Mouse (Mus musculus) hindbrain, embryonic 10.5 days (tissue): ENCODE data around the gene Gm4553. TPM values are rescaled to one million over a fixed set of nuclear protein-coding genes. Genes with fewer than 3 reads are reported as not detected.
"Not testable (repeated sequence)": the region's sequence is repeated elsewhere in the genome, so short reads cannot be mapped to it uniquely, and the experiment has no call there.

Experiments used
- DNase-seq: peaks from one replicate; pipeline ENCODE4 v3.0.0-alpha.2; 2017; ENCODE audit warnings: low spot score
- H3K27ac ChIP-seq: fragments of 300-500 bp; sonication (generic); 2 replicates; pipeline ENCODE4 v1.5.1; 2016; ENCODE audit warnings: mild to moderate bottlenecking, moderate library complexity
- H3K27me3 ChIP-seq: fragments of 300-500 bp; sonication (generic); 2 replicates; pipeline ENCODE4 v1.6.1; 2016; ENCODE audit warnings: mild to moderate bottlenecking; ENCODE audit not compliant: poor library complexity, insufficient read depth, severe bottlenecking
- H3K36me3 ChIP-seq: fragments of 300-500 bp; sonication (generic); 2 replicates; pipeline ENCODE4 v1.6.1; 2016; ENCODE audit warnings: mild to moderate bottlenecking, moderate library complexity
- H3K4me1 ChIP-seq: fragments of 300-500 bp; sonication (generic); replicated peaks from 2 replicates; pipeline ENCODE4 v1.6.1; 2016; ENCODE audit warnings: mild to moderate bottlenecking
- H3K4me3 ChIP-seq: fragments of 300-500 bp; sonication (generic); 2 replicates; pipeline ENCODE4 v1.5.1; 2016; ENCODE audit warnings: mild to moderate bottlenecking, moderate library complexity
- H3K9me3 ChIP-seq: fragments of 300-500 bp; sonication (generic); 2 replicates; pipeline ENCODE4 v1.6.1; 2016; ENCODE audit warnings: mild to moderate bottlenecking, moderate library complexity
- WGBS: fragments of 180-500 bp; shearing (Covaris S2); methylation state at CpG from one replicate; pipeline ENCODE4 v1.1.7; 2016; 5-methylcytosine and 5-hydroxymethylcytosine counted together
- polyA plus RNA-seq: library from polyadenylated mRNA; unstranded; fragments of >200 nt; fragmentation: Nextera tagmentation; extraction: Ambion mirVana; gene quantifications from 2 replicates; pipeline ENCODE4 v1.2.1, GENCODE M21; 2016

Gene Gm4553
- not detected in 2 replicates for polyA plus RNA-seq

DNA sequence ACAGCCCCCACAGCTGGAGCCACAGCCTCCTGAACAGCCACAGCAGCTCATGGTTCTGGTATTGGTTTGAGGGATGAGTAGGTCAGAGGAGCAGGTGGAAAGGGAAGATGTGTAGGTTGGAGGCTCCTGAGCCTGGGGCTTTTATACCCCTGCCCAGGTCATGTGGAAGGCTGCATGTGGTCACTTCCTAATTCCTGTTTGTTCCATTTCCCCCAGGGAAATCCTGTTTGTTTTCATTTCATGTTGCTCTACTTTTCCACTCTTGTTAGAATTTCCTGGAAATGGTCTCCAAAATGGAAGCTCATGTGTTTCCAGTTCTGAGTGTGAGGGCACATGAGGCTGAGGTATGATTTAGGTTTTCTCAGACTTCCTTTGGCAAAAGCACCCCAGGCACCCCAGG lies at the start of gene Gm4553:
TSS of gene Gm4553 (minus strand) at position 101 of the 400 bp plus-strand sequence.
- H3K27me3 ChIP-seq, DNase-seq, H3K4me1 ChIP-seq, H3K9me3 ChIP-seq, H3K4me3 ChIP-seq, H3K27ac ChIP-seq, H3K36me3 ChIP-seq: not testable (repeated sequence)

DNA sequence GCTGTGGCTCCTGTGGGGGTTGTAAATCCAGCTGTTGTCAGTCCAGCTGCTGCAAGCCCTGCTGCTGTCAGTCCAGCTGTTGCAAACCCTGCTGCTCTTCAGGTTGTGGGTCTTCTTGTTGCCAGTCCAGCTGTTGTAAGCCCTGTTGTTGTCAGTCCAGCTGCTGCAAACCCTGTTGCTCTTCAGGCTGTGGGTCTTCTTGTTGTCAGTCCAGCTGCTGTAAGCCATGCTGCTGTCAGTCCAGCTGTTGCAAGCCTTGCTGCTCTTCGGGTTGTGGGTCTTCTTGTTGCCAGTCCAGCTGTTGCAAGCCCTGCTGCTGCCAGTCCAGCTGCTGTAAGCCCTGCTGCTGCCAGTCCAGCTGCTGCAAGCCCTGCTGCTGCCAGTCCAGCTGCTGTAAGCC lies 46.6 kb upstream of the Gm4553 start:
- H3K36me3 ChIP-seq, H3K27me3 ChIP-seq, DNase-seq, H3K9me3 ChIP-seq, H3K4me1 ChIP-seq, H3K4me3 ChIP-seq, H3K27ac ChIP-seq: not testable (repeated sequence)
- 66% methylated on average over 1 of the region's 1 CpGs for WGBS

DNA sequence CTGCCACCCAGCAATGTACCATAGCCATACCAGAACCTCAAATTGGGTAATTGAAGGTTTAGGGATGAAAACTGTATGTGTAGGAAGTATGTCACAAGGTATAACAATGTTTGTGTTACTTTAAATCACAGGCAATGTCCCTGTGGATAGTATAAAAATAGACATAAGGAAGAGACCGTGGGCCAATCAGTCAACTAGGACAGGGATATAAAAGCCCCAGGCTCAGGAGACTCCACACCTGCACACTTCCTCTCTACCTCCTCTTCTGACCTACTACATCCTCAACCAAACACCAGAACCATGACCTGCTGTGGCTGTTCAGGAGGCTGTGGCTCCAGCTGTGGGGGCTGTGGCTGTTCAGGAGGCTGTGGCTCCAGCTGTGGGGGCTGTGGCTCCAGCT lies 46.0 kb upstream of the Gm4553 start, which contains the start of gene Gm7579:
TSS of gene Gm7579 (plus strand) at position 301 of the 400 bp plus-strand sequence.
- H3K9me3 ChIP-seq: no peaks in the 10 kb centered on the region
- no peak for DNase-seq
- no peak within 1 kb of the TSS for H3K27ac ChIP-seq
- no peaks in the 10 kb centered on the region for H3K36me3 ChIP-seq
- no peaks in the 10 kb centered on the region for H3K27me3 ChIP-seq
- H3K4me3 ChIP-seq: no peak within 1 kb of the TSS
- no peaks in the 10 kb centered on the region for H3K4me1 ChIP-seq
- 89% methylated on average over 1 of the region's 1 CpGs for WGBS

DNA sequence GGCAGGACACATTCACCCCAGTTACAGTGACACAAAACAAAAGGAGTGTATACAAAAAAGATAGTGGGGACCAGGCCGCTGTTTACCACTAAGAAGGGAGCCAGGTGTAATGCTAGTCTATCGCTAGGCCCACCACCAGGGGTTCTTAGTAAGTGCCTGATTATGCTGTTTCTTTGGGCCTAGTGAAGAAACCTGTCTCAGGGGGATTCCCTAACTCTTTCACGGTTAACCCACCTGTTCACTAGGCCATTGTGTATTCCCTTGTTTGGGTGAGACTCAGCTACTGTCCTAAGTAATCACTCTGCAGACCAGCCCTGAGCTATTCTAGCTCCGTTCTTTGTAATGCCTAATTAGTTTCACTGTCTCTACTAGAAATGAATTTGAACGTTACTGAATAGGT lies 41.4 kb upstream of the Gm4553 start:
- not testable (repeated sequence) for H3K27me3 ChIP-seq, H3K4me1 ChIP-seq
- 74% methylated on average over 5 of the region's 5 CpGs for WGBS

DNA sequence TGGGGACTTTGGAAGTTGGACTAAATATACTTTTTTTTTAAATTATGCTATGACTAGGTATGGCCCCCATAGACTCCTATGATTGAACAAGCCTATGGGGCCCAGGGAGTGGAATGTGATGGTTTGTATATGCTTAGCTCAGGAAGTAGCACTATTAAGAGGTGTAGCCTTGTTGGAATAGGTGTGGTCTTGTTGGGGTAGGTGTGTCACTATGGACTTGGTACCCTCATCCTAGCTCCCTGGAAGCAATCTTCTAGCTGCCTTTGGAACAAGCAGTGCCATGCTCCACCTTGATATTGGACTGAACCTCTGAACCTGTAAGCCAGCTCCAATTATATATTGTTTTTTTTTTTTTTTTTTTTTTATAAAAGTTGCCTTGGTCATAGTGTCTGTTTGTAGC lies 39.9 kb upstream of the Gm4553 start:
- Histone ChIP-seq H3K4me3 (no peak overlapping the region), H3K27ac (no peak overlapping the region), H3K36me3 (no peaks in the 10 kb centered on the region), H3K9me3 (no peaks in the 10 kb centered on the region), H3K4me1 (no peaks in the 10 kb centered on the region), H3K27me3 (no peaks in the 10 kb centered on the region)
- no peak for DNase-seq

More for the DNA sequence above, 41.4 kb upstream of the Gm4553 start:
- H3K36me3 ChIP-seq, H3K4me3 ChIP-seq, H3K27ac ChIP-seq, H3K9me3 ChIP-seq, DNase-seq: not testable (repeated sequence)

DNA sequence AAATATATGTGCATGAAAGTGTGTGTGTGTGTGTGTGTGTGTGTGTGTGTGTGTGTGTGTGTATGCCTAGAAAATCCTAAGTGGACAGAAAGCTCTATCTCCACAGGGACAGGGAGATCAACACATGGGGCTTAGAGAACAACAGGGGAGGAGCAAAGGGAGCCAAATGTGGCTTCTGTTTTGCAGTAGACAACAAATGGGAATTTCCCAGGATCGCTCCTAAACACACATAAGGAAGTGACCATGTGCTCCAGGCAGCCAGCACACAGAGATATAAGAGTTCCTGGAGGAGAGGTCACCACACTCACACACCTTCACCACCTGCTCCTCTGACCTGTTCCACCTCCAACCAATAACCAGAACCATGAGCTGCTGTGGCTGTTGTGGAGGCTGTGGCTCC lies 35.5 kb upstream of the Gm4553 start, which contains the start of gene Krtap5-3:
TSS of gene Krtap5-3 (plus strand) at position 301 of the 400 bp plus-strand sequence.
- H3K27ac ChIP-seq: no peak within 1 kb of the TSS
- H3K36me3 ChIP-seq: no peaks in the 10 kb centered on the region
- H3K9me3 ChIP-seq: no peaks in the 10 kb centered on the region
- WGBS: 75% methylated on average over 1 of the region's 1 CpGs
- no peaks in the 10 kb centered on the region for H3K4me1 ChIP-seq
- DNase-seq: no peak
- H3K27me3 ChIP-seq: no peaks in the 10 kb centered on the region
- no peak within 1 kb of the TSS for H3K4me3 ChIP-seq

DNA sequence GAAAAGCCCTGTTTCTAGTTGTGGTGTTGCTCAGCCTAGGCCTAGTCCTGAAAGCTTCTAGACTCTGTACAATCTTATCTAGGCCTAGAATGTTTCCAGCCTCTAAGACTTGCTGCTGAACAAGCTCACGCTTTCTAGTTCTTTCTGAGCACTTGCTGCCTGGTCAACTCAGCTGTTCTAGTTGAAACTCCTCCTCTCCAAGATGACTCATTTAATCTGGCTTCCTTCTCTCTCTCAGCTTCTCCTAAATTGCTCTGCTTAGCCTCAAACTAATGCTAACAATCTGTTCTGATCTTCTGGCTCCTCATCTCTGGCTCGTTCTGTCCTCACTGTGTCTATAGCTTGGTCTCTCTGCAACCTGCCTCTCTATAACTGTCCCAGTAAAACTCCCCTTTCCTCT lies 33.2 kb upstream of the Gm4553 start:
- Histone ChIP-seq H3K4me3 (no peak overlapping the region), H3K4me1 (no peaks in the 10 kb centered on the region), H3K27me3 (no peaks in the 10 kb centered on the region), H3K9me3 (no peaks in the 10 kb centered on the region), H3K36me3 (no peaks in the 10 kb centered on the region), H3K27ac (no peak overlapping the region)
- DNase-seq: no peak
- WGBS: 87% methylated on average over 2 of the region's 2 CpGs

DNA sequence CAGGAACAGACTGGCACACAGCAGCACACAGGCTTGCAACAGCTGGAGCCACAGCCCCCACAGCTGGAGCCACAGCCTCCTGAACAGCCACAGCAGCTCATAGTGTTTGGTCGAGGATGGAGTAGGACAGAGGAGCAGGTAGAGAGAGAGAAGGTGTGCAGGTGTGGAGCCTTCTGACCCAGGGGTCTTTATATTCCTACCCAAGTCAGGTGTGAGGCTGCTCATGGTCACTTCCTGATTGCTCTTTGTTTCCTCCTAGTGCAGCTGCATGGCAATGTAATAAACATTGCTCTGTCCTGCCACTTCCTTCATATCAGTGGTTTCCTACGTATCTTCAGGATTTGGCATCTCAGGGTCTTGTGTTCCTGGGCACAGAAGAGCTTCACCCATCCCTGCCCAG lies 24.8 kb upstream of the Gm4553 start, which contains the start of gene Gm10153:
TSS of gene Gm10153 (minus strand) at position 101 of the 400 bp plus-strand sequence.
- no peaks in the 10 kb centered on the region for H3K4me1 ChIP-seq
- H3K27ac ChIP-seq: no peak within 1 kb of the TSS
- no peaks in the 10 kb centered on the region for H3K27me3 ChIP-seq
- WGBS: 53% methylated on average over 2 of the region's 2 CpGs
- no peaks in the 10 kb centered on the region for H3K9me3 ChIP-seq
- no peak within 1 kb of the TSS for H3K4me3 ChIP-seq
- no peak for DNase-seq
- H3K36me3 ChIP-seq: no peaks in the 10 kb centered on the region

DNA sequence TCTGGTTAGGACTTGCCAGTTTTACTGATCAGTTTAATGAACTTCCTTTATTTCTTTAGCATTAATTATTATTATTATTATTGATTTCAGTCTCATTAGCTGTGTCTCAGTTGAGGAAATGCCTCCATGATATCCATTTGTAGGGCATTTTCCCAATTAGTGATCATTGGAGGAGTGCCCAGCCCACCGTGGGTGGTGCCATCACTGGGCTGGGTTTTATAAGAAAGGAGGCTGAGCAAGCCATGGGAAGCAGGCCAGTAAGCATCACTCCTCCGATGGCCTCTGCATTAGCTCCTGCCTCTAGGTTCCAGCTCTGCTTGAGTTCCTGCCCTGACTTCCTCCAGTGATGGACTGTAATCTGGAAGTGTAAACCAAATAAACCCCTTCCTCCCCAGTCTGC lies 22.6 kb upstream of the Gm4553 start:
- Histone ChIP-seq H3K27ac (no peak overlapping the region), H3K36me3 (no peaks in the 10 kb centered on the region), H3K27me3 (no peaks in the 10 kb centered on the region), H3K4me3 (no peak overlapping the region), H3K9me3 (no peaks in the 10 kb centered on the region; the same call in 1 of the 2 replicates), H3K4me1 (no peaks in the 10 kb centered on the region)
- 83% methylated on average over 2 of the region's 2 CpGs for WGBS
- no peak for DNase-seq

DNA sequence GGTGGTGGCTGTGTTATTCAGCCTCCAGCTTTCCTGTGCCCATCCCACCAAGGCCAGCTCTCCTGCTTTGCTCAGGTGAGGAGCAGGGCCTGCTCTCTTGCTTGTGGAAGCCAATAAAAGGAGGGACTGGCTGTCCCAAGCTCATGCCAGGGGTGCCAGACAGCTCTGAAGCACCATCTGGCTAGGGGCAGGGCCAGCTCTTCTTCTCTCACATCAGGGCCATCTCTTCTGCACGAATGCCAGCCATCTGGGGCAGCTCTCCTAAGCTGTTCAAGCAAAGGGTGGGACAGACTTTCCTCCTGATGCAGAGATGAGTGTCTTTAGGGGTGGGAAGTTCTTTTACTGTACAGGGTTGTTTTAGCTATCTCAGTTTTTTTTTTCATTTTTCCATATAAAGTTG lies 15.5 kb upstream of the Gm4553 start:
- Histone ChIP-seq H3K4me1 (no peaks in the 10 kb centered on the region), H3K27me3 (no peaks in the 10 kb centered on the region), H3K4me3 (no peak overlapping the region), H3K36me3 (no peaks in the 10 kb centered on the region), H3K27ac (no peak overlapping the region), H3K9me3 (no peaks in the 10 kb centered on the region; the same call in 1 of the 2 replicates)
- DNase-seq: no peak
- WGBS: 62% methylated on average over 1 of the region's 1 CpGs

DNA sequence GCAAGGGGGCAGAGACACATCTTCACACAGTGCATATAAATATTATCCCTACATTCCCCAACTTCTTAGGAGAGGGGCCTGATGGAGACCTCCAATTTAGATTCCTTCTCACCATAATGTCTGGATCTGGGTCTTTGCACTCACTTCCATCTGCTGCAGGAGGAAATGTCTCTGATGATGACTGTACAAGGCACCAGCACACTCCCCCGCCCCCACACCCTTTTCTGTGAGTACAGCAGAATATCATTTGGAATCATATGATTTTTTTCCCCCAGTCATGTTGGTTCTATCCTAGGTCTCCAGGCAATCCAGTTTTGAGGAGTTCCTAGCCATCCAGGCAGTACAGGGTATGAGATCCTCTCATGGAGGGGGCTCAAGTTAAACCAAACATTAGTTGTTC lies 13.1 kb upstream of the Gm4553 start:
- H3K36me3 ChIP-seq: no peaks in the 10 kb centered on the region
- H3K9me3 ChIP-seq: no peaks in the 10 kb centered on the region
- no peaks in the 10 kb centered on the region for H3K27me3 ChIP-seq
- DNase-seq: no peak
- no peak overlapping the region for H3K27ac ChIP-seq
- no peaks in the 10 kb centered on the region for H3K4me1 ChIP-seq
- 89% methylated on average over 1 of the region's 1 CpGs for WGBS
- no peak overlapping the region for H3K4me3 ChIP-seq

DNA sequence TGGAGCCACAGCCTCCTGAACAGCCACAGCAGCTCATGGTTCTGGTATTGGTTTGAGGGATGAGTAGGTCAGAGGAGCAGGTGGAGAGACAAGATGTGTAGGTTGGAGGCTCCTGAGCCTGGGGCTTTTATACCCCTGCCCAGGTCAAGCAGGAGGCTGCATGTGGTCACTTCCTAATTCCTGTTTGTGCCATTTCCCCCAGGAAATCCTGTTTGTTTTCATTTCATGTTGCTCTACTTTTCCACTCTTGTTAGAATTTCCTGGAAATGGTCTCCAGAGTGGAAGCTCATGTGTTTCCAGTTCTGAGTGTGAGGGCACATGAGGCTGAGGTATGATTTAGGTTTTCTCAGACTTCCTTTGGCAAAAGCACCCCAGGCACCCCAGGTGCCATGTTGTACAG lies 10.4 kb upstream of the Gm4553 start, which contains the start of gene Krtap5-2:
TSS of gene Krtap5-2 (minus strand) at position 101 of the 400 bp plus-strand sequence.
- H3K4me3 ChIP-seq, H3K9me3 ChIP-seq, H3K4me1 ChIP-seq, H3K36me3 ChIP-seq, H3K27ac ChIP-seq, DNase-seq, H3K27me3 ChIP-seq: not testable (repeated sequence)

DNA sequence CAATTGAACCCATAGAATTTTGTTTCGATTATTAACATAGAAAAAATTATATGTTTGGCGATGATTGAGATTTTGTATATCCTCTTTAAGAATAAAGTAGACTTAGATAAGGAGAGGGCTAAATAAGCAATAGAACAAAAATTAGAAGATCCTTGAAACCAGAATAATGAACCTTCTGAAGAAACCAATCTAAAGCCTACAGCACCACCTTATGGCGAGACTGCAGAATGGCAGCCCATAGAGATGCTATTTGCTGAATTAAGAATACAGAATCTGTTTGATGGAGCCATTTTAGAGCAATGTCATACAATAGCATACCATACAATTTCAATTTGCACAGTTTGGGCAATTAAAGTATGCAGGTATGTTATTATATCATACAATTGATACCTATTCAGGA lies 4.3 kb upstream of the Gm4553 start:
- Histone ChIP-seq H3K9me3 (no peaks in the 10 kb centered on the region), H3K4me3 (no peak overlapping the region), H3K4me1 (no peaks in the 10 kb centered on the region), H3K36me3 (no peaks in the 10 kb centered on the region), H3K27ac (no peak overlapping the region), H3K27me3 (no peaks in the 10 kb centered on the region)
- DNase-seq: no peak
- WGBS: 46% methylated on average over 3 of the region's 3 CpGs

DNA sequence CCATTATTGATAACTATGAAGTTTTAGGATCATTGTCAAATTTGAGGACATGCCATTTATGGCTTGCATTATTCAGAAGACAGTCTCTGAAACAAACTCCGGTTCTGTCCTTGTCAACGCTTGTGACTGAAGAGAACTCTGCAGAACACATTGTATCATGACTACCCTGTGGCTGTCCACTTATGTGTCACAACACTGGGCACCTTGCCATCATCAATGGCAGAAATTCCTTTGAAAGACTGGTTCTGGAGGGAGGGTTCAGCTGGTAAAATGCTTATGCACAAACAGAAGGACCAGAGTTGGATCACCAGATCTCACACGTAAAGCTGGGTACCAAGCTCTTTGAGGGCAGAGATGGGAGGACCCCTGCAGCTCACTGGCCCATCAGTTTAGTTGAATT lies 6.2 kb downstream of the Gm4553 start:
- 90% methylated on average over 3 of the region's 3 CpGs for WGBS

More for the DNA sequence above, 6.2 kb downstream of the Gm4553 start:
- no peaks in the 10 kb centered on the region for H3K36me3 ChIP-seq
- no peak for DNase-seq
- no peak overlapping the region for H3K27ac ChIP-seq
- no peak overlapping the region for H3K4me3 ChIP-seq
- H3K4me1 ChIP-seq: no peaks in the 10 kb centered on the region
- no peaks in the 10 kb centered on the region for H3K27me3 ChIP-seq
- no peaks in the 10 kb centered on the region for H3K9me3 ChIP-seq
